Mouse (Mus musculus): ENCODE measurements around the gene Slc35g2. TPM values are rescaled to one million over a fixed set of nuclear protein-coding genes. Genes with fewer than 3 reads are reported as not detected.

Gene Slc35g2
- total RNA-seq (2021) = 10 to 100 TPM in 1 of 2 experiments, 1 to 10 TPM in 1; 9.0 to 10.3 TPM

- DNase-seq = peak; percentile 68
Observed at GRCm38 (mm10) chr9:100570626-100571233, at the start of gene Slc35g2. Gene Slc35g2 (minus strand): TSS chr9:100571090.

- DNase-seq = peak; percentile 59
Observed at GRCm38 (mm10) chr9:100616947-100617346, 46.1 kb upstream of the Slc35g2 start.

GRCm38 (mm10) chr9:100613501-100614071, 42.7 kb upstream of the Slc35g2 start:
- DNase-seq = no peak

GRCm38 (mm10) chr9:100605985-100606554, 35.2 kb upstream of the Slc35g2 start:
- DNase-seq = peak; percentile 29

- no peak for DNase-seq
Observed at GRCm38 (mm10) chr9:100605522-100605921, 34.6 kb upstream of the Slc35g2 start.

- no peak for DNase-seq
Observed at GRCm38 (mm10) chr9:100603156-100603555, 32.3 kb upstream of the Slc35g2 start.

- DNase-seq = no peak
Observed at GRCm38 (mm10) chr9:100602130-100602529, 31.2 kb upstream of the Slc35g2 start.

GRCm38 (mm10) chr9:100599761-100600328, 29.0 kb upstream of the Slc35g2 start:
- DNase-seq = no peak

- DNase-seq = no peak
Observed at GRCm38 (mm10) chr9:100597546-100597945, 26.7 kb upstream of the Slc35g2 start, which contains the start of gene Stag1. Gene Stag1 (plus strand): TSS chr9:100597798.

GRCm38 (mm10) chr9:100596317-100596716, 25.4 kb upstream of the Slc35g2 start:
- no peak for DNase-seq

- no peak for DNase-seq
Observed at GRCm38 (mm10) chr9:100590462-100590861, 19.6 kb upstream of the Slc35g2 start.

GRCm38 (mm10) chr9:100584031-100584430, 13.1 kb upstream of the Slc35g2 start:
- no peak for DNase-seq

- DNase-seq = no peak
Observed at GRCm38 (mm10) chr9:100582883-100583575, 12.1 kb upstream of the Slc35g2 start.

GRCm38 (mm10) chr9:100581543-100582492, 10.9 kb upstream of the Slc35g2 start:
- peak; percentile 75 for DNase-seq

- DNase-seq = no peak
Observed at GRCm38 (mm10) chr9:100580196-100580740, 9.4 kb upstream of the Slc35g2 start.

- DNase-seq = no peak
Observed at GRCm38 (mm10) chr9:100573942-100574341, 3.1 kb upstream of the Slc35g2 start.

- DNase-seq = no peak
Observed at GRCm38 (mm10) chr9:100573300-100573699, 2.4 kb upstream of the Slc35g2 start.

GRCm38 (mm10) chr9:100571511-100571910, 621 bp upstream of the Slc35g2 start:
- DNase-seq = no peak

- DNase-seq = peak; percentile 54
Observed at GRCm38 (mm10) chr9:100569798-100570625, 878 bp downstream of the Slc35g2 start.

GRCm38 (mm10) chr9:100560251-100560890, 10.5 kb downstream of the Slc35g2 start:
- no peak for DNase-seq
